Mouse (Mus musculus): ENCODE data around the gene Ttc39a. TPM values are rescaled to one million over a fixed set of nuclear protein-coding genes. Genes with fewer than 3 reads are reported as not detected.

Ttc39a gene
- polyA plus RNA-seq, 1 experiment from 2014 or later: 5.6 TPM

DNA sequence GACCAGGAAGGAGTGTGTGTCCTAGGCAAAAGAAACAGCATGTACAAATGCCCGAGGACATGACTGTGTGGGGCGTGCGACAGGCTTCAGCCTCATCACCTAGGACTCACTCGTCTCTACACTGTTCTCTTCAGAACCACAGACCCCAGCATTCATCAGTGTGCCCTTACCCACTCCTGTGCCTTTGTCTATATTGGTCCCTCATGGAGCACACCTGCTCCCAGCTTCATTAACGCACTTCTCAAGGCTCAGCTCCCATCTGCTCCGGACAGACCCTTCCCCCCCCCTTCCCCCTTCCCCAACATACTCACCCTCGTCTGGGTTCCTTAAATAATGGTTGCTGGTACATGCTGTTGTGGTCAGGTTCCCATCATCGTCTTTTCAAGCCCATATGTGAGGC is 1.0 kb upstream of the Ttc39a start:
- H3K36me3 ChIP-seq: no peaks in the 10 kb centered on the region
- no peak overlapping the region for H3K9ac ChIP-seq (replicated peaks)
- no peak overlapping the region for H3K27ac ChIP-seq
- peaks cover 26% of the 10 kb centered on the region for H3K4me1 ChIP-seq (replicated peaks)
- no peak overlapping the region for H3K4me2 ChIP-seq
- WGBS: 59% methylated on average over 8 of the region's 8 CpGs
- no peaks in the 10 kb centered on the region for H3K9me3 ChIP-seq
- peaks cover 4% of the 10 kb centered on the region; the same call in 1 of the 2 replicates for H3K27me3 ChIP-seq
- ATAC-seq (ENCODE audit: insufficient number of reproducible peaks, insufficient read depth, low FRiP score, low TSS enrichment, low read depth): no peak
- no peak overlapping the region for H3K4me3 ChIP-seq (replicated peaks)

DNA sequence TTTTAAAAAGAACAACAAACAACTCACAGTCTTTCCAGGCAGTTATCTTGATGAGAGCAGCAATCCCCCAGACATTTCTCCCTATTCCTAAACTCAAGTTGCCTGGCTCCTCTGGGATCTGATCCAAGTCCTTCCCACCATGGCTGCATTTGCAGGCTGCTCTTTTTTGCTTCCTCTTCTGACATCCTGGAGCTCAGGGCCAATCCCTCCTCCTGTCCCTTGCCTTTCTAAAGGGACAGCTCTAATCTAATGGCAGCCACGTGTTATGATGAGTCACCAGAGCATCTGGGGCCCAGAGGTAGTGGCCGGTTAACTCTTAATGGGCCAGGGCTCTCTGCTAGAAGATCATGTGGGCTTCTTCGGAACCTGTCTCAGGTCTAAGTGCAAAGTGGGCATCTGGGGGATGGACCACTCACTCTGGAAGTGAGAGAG is 353 bp upstream of the Ttc39a start:
- no peak for ATAC-seq (ENCODE audit: insufficient number of reproducible peaks, insufficient read depth, low FRiP score, low TSS enrichment, low read depth)
- H3K27ac ChIP-seq: no peak overlapping the region
- H3K36me3 ChIP-seq: no peaks in the 10 kb centered on the region
- peak overlapping the region; percentile 72 for H3K4me3 ChIP-seq (replicated peaks)
- H3K9me3 ChIP-seq: no peaks in the 10 kb centered on the region
- H3K4me2 ChIP-seq: peak overlapping the region; percentile 94
- H3K27me3 ChIP-seq: peaks cover 4% of the 10 kb centered on the region; the same call in 1 of the 2 replicates
- peaks cover 26% of the 10 kb centered on the region for H3K4me1 ChIP-seq (replicated peaks)
- H3K9ac ChIP-seq (replicated peaks): 0 out of 2 replicates have a peak overlapping the region, but pooled peaks have one; percentile 82
- WGBS: under 1% methylated on average over 3 of the region's 3 CpGs

GRCm38 (mm10) chr4:109407176-109407520 is 725 bp downstream of the Ttc39a start:
- 3% methylated on average over 20 of the region's 24 CpGs for WGBS
- peak; percentile 52 for ATAC-seq (ENCODE audit: insufficient number of reproducible peaks, insufficient read depth, low FRiP score, low TSS enrichment, low read depth)
- H3K27ac ChIP-seq: no peak overlapping the region; the same call in 1 of the 2 replicates

GRCm38 (mm10) chr4:109407701-109408485 is 1.5 kb downstream of the Ttc39a start:
- Histone ChIP-seq H3K4me3 (replicated peaks) (peak overlapping the region; percentile 72), H3K27me3 (peaks cover 4% of the 10 kb centered on the region; the same call in 1 of the 2 replicates), H3K4me2 (peak overlapping the region; percentile 94), H3K27ac (0 out of 2 replicates have a peak overlapping the region, but pooled peaks have one; percentile 4), H3K36me3 (no peaks in the 10 kb centered on the region), H3K9me3 (no peaks in the 10 kb centered on the region), H3K4me1 (replicated peaks) (peaks cover 26% of the 10 kb centered on the region), H3K9ac (replicated peaks) (no peak overlapping the region; the same call in 1 of the 2 replicates)
- no peak for ATAC-seq (ENCODE audit: insufficient number of reproducible peaks, insufficient read depth, low FRiP score, low TSS enrichment, low read depth)
- 78% methylated on average over 9 of the region's 9 CpGs for WGBS

More at GRCm38 (mm10) chr4:109407176-109407520, 725 bp downstream of the Ttc39a start:
- peaks cover 26% of the 10 kb centered on the region for H3K4me1 ChIP-seq (replicated peaks)
- H3K27me3 ChIP-seq: peaks cover 4% of the 10 kb centered on the region; the same call in 1 of the 2 replicates
- H3K36me3 ChIP-seq: no peaks in the 10 kb centered on the region
- H3K9ac ChIP-seq (replicated peaks): peak overlapping the region; percentile 82
- H3K9me3 ChIP-seq: no peaks in the 10 kb centered on the region
- peak overlapping the region; percentile 94 for H3K4me2 ChIP-seq
- H3K4me3 ChIP-seq (replicated peaks): peak overlapping the region; percentile 72

DNA sequence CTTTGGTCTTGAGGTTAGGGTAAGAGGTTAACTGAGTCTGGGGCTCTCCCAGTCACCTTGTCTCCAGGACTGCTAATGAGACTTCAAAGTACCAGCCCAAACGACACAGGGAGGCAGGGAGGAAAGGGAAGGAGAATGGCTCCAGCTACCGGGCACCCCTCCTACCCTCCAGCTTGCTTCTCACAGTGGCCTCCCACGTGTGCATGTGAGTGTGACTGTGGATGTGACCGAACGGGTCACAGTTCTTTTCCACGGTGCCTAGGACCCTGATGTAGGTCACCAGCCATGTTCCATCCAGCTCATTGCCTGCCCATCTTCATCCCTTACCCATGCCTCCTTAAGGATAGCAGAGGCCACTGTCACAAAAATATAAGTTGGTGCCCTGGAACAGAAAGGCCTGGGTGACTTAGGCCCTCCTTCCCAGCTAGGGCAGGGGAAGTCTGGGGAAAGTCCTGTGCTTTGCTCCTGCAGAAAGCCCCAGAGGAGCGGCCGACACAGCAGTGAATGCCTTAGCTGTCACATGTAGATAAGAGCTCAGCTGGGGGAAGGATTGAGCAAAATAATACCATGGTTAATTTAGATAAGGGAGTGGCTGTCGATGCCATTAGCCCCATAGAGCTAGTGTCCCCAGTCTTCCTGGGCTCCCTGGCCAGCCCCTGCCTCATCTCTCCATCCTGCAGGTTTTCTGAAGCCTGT is 4.4 kb downstream of the Ttc39a start:
- H3K9me3 ChIP-seq: no peaks in the 10 kb centered on the region
- H3K27ac ChIP-seq: no peak overlapping the region
- no peak overlapping the region for H3K9ac ChIP-seq (replicated peaks)
- H3K36me3 ChIP-seq: no peaks in the 10 kb centered on the region
- no peak for ATAC-seq (ENCODE audit: insufficient number of reproducible peaks, insufficient read depth, low FRiP score, low TSS enrichment, low read depth)
- H3K4me1 ChIP-seq (replicated peaks): peaks cover 28% of the 10 kb centered on the region
- 66% methylated on average over 9 of the region's 9 CpGs for WGBS
- H3K4me2 ChIP-seq: no peak overlapping the region
- peaks cover 4% of the 10 kb centered on the region; the same call in 1 of the 2 replicates for H3K27me3 ChIP-seq
- no peak overlapping the region for H3K4me3 ChIP-seq (replicated peaks)

- 92% methylated on average over 6 of the region's 6 CpGs for WGBS
- H3K4me2 ChIP-seq: no peak overlapping the region
- peaks cover 22% of the 10 kb centered on the region for H3K4me1 ChIP-seq (replicated peaks)
- H3K9me3 ChIP-seq: no peaks in the 10 kb centered on the region
- H3K9ac ChIP-seq (replicated peaks): no peak overlapping the region
- no peak overlapping the region for H3K4me3 ChIP-seq (replicated peaks)
- no peak for ATAC-seq (ENCODE audit: insufficient number of reproducible peaks, insufficient read depth, low FRiP score, low TSS enrichment, low read depth)
- no peaks in the 10 kb centered on the region for H3K36me3 ChIP-seq
- no peak overlapping the region for H3K27ac ChIP-seq
- peaks cover 4% of the 10 kb centered on the region; the same call in 1 of the 2 replicates for H3K27me3 ChIP-seq
These were observed 5.0 kb downstream of the Ttc39a start for GRCm38 (mm10) chr4:109411377-109411967.

- no peaks in the 10 kb centered on the region for H3K36me3 ChIP-seq
- 84% methylated on average over 5 of the region's 5 CpGs for WGBS
These were observed 5.8 kb downstream of the Ttc39a start for GRCm38 (mm10) chr4:109412233-109412632.

DNA sequence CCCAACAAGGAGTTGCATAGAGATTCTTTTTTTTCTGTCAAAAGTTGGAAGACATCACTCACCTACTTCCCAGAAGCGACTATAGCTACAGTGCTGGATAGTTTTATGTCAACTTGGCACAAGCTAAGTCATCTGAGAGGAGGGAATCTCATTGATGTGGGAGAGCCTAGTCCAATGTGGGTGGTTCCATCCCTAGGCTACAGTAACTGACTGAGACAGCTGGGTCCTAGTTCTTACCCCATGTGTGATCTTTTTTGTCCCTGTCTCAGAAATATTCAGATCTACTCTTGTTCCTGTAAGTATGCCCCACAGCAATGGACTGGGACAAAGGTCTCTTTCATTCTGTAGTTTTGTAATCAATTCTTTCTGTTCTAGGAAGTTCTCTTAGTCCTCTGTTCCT is 11.6 kb downstream of the Ttc39a start:
- H3K27me3 ChIP-seq: no peaks in the 10 kb centered on the region
- ATAC-seq (ENCODE audit: insufficient number of reproducible peaks, insufficient read depth, low FRiP score, low TSS enrichment, low read depth): no peak
- H3K27ac ChIP-seq: no peak overlapping the region
- H3K9ac ChIP-seq (replicated peaks): no peak overlapping the region
- no peak overlapping the region for H3K4me3 ChIP-seq (replicated peaks)
- peaks cover 5% of the 10 kb centered on the region; the same call in 1 of the 2 replicates for H3K4me1 ChIP-seq (replicated peaks)
- WGBS: 87% methylated on average over 1 of the region's 1 CpGs
- H3K9me3 ChIP-seq: no peaks in the 10 kb centered on the region
- no peak overlapping the region for H3K4me2 ChIP-seq
- H3K36me3 ChIP-seq: no peaks in the 10 kb centered on the region

More at GRCm38 (mm10) chr4:109412233-109412632, 5.8 kb downstream of the Ttc39a start:
- Histone ChIP-seq H3K27ac (no peak overlapping the region), H3K4me2 (no peak overlapping the region), H3K4me1 (replicated peaks) (peaks cover 18% of the 10 kb centered on the region), H3K27me3 (peaks cover 4% of the 10 kb centered on the region; the same call in 1 of the 2 replicates), H3K9ac (replicated peaks) (no peak overlapping the region), H3K4me3 (replicated peaks) (no peak overlapping the region), H3K9me3 (no peaks in the 10 kb centered on the region)
- no peak for ATAC-seq (ENCODE audit: insufficient number of reproducible peaks, insufficient read depth, low FRiP score, low TSS enrichment, low read depth)

DNA sequence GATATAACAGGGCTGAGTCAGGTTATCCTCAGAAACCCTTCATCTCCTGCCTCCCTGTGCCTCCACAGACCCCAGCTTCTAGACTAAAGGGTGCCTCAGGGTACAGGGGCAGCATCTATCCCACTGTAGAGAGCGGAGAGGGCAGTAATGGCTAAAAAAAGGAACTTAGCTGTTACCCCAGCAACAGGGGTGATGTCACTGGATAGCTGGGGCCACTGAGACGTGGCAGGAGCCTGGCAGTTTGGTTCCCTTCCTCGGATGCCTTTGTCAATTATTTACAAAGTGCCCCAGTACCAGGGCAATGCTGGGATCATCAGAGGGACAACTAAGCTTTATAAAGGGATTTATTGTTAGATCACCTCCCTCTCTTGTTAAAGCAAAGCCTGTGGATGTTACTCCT is 12.6 kb downstream of the Ttc39a start:
- Histone ChIP-seq H3K4me2 (no peak overlapping the region), H3K4me3 (replicated peaks) (no peak overlapping the region), H3K9me3 (no peaks in the 10 kb centered on the region), H3K4me1 (replicated peaks) (peaks cover 5% of the 10 kb centered on the region; the same call in 1 of the 2 replicates), H3K27me3 (no peaks in the 10 kb centered on the region), H3K36me3 (no peaks in the 10 kb centered on the region), H3K27ac (no peak overlapping the region), H3K9ac (replicated peaks) (0 out of 2 replicates have a peak overlapping the region, but pooled peaks have one; percentile 18)
- no peak for ATAC-seq (ENCODE audit: insufficient number of reproducible peaks, insufficient read depth, low FRiP score, low TSS enrichment, low read depth)
- 39% methylated on average over 3 of the region's 3 CpGs for WGBS

DNA sequence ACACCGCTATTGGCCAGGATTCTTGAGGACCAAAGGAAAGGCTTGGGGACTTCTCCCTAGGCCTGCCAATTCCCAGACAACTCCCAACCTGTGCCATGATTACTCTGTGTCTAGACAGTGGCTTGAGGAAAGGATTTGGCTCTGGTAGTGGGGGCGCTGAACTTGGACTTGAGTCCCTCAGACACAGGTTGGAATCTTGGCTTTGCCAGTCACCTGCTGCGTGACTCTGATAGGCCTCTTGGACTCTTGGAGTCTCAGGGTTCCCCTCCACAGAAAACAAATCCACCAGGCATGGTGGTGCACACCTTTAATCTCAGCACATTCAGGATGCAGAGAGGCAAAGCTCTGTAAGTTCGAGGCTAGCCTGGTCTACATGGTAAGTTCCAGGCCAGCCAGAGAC is 13.1 kb downstream of the Ttc39a start:
- no peak overlapping the region for H3K4me3 ChIP-seq (replicated peaks)
- 85% methylated on average over 4 of the region's 4 CpGs for WGBS
- H3K36me3 ChIP-seq: no peaks in the 10 kb centered on the region
- no peak overlapping the region for H3K4me2 ChIP-seq
- H3K9me3 ChIP-seq: no peaks in the 10 kb centered on the region
- no peak overlapping the region for H3K9ac ChIP-seq (replicated peaks)
- ATAC-seq (ENCODE audit: insufficient number of reproducible peaks, insufficient read depth, low FRiP score, low TSS enrichment, low read depth): no peak
- no peak overlapping the region for H3K27ac ChIP-seq
- peaks cover 2% of the 10 kb centered on the region; the same call in 1 of the 2 replicates for H3K4me1 ChIP-seq (replicated peaks)
- H3K27me3 ChIP-seq: no peaks in the 10 kb centered on the region
